36 mouse cellular contexts compared by ENCODE assay signal in the genomic region with DNA sequence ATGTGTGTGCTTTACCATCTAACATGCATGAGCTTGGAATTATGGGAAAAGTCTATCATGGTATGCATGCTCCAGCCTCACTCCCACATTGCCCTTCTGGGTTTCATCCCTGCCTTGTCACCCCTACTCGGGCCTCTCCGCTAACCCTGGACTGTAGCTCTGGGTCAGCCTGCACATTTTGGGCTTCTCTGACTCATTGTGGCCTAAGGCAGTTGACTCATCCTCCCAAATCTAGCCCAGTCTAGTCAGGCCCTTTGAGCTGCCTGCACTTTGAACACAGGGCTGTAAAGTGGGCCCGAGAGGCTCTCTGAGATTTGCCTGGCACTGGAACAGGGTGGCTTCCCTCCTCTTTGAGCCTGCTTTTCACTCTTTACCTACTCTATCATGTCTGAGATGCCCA. TPM values are rescaled to one million over a fixed set of nuclear protein-coding genes. Genes with fewer than 3 reads are reported as not detected.
A peak's percentile ranks its signal among the peaks of the same experiment; 100 is the strongest.
DNase-seq lines count a peak whose midpoint lies in the region; ATAC-seq and TF ChIP-seq lines count a peak whose summit lies in the region.
"Had no signal": no experiment of that assay in that cellular context is flagged by ENCODE, and none has a peak within 500 bp of the region (broad histone marks: within the 10 kb centered on the region; RNA-seq: fewer than 3 reads in every experiment).

No protein-coding gene starts in this region.

- no peaks in the 10 kb centered on the region for H3K4me1 ChIP-seq in hindbrain, embryonic 14.5 days (replicated peaks; ENCODE audit: control insufficient read depth, insufficient read depth, low read length)
- H3K4me1 ChIP-seq: forebrain, embryonic 10.5 days; forebrain, embryonic 15.5 days; hindbrain, embryonic 12.5 days; limb, embryonic 13.5 days; lung, embryonic 15.5 days; midbrain, embryonic 15.5 days had no signal

- no peaks in the 10 kb centered on the region for H3K27me3 ChIP-seq in C2C12 (ENCODE audit: control insufficient read depth, insufficient read depth, insufficient read length)
- no peaks in the 10 kb centered on the region for H3K27me3 ChIP-seq in hindbrain, embryonic 14.5 days (ENCODE audit: control insufficient read depth, insufficient read depth, low read length)
- H3K27me3 ChIP-seq: forebrain, embryonic 15.5 days; hindbrain, embryonic 12.5 days; limb, embryonic 13.5 days; lung, embryonic 15.5 days; midbrain, embryonic 15.5 days had no signal

- H3K9me3 ChIP-seq in hindbrain, embryonic 14.5 days (ENCODE audit: control insufficient read depth, low read length) = no peaks in the 10 kb centered on the region
- H3K9me3 ChIP-seq: forebrain, embryonic 10.5 days; forebrain, embryonic 15.5 days; G1E; hindbrain, embryonic 12.5 days; limb, embryonic 13.5 days; lung, embryonic 15.5 days; midbrain, embryonic 15.5 days had no signal

- H3K27ac ChIP-seq in hindbrain, embryonic 14.5 days = no peak overlapping the region
- H3K27ac ChIP-seq: forebrain, embryonic 10.5 days; forebrain, embryonic 15.5 days; hindbrain, embryonic 12.5 days; left cerebral cortex, adult 2 months; limb, embryonic 13.5 days; lung, embryonic 15.5 days; midbrain, embryonic 15.5 days; stomach, postnatal 0 days had no signal

- no peak overlapping the region for H3K4me2 ChIP-seq in hindbrain, embryonic 14.5 days (replicated peaks)
- H3K4me2 ChIP-seq: forebrain, embryonic 15.5 days; heart, embryonic 11.5 days; hindbrain, embryonic 12.5 days; limb, embryonic 13.5 days; liver, embryonic 11.5 days; lung, embryonic 15.5 days; midbrain, embryonic 15.5 days had no signal

- H3K9ac ChIP-seq in hindbrain, embryonic 14.5 days = no peak overlapping the region
- H3K9ac ChIP-seq: forebrain, embryonic 15.5 days; hindbrain, embryonic 12.5 days; limb, embryonic 13.5 days; lung, embryonic 15.5 days; midbrain, embryonic 15.5 days had no signal

- H3ac ChIP-seq in C2C12 (ENCODE audit: control insufficient read depth, insufficient read length, low read depth) = no peak overlapping the region

- H3K4me3 ChIP-seq in C2C12 (ENCODE audit: insufficient read depth, poor library complexity, severe bottlenecking) = no peak overlapping the region
- no peak overlapping the region for H3K4me3 ChIP-seq in hindbrain, embryonic 14.5 days (replicated peaks; ENCODE audit: low read length)
- H3K4me3 ChIP-seq: forebrain, embryonic 10.5 days; forebrain, embryonic 15.5 days; hindbrain, embryonic 12.5 days; left cerebral cortex, adult 2 months; limb, embryonic 13.5 days; lung, embryonic 15.5 days; midbrain, embryonic 15.5 days had no signal

- ATAC-seq in hindbrain, embryonic 14.5 days (ENCODE audit: low FRiP score) = no peak
- ATAC-seq: activated CD4-positive, CD25-positive, alpha-beta regulatory T cell, adult 4 months; forebrain, embryonic 15.5 days; intestine, embryonic 16.5 days; midbrain, embryonic 15.5 days had no signal

- no peak for TF ChIP-seq CTCF in C2C12 (IDR thresholded peaks at IDR 0.05; ENCODE audit: control insufficient read depth, insufficient read depth, insufficient read length)

- no peaks in the 10 kb centered on the region for H3K79me3 ChIP-seq in C2C12 (ENCODE audit: low read depth)

- DNase-seq in adrenal gland, adult 2 months = peak; percentile 53
- DNase-seq in adrenal gland, postnatal 10 days = no peak
- peak; percentile 38 for DNase-seq in adipocyte (ENCODE audit: low spot score)
- DNase-seq in fibroblast of lung, adult 2 months (ENCODE audit: low read depth) = peak; percentile 28
- DNase-seq in retina, postnatal 1 day = no peak
- no peak for DNase-seq in cerebellum, postnatal 14 days
- DNase-seq in hindbrain, embryonic 14.5 days (ENCODE audit: low spot score) = no peak
- DNase-seq: B cell, adult 2 months; cerebellum, adult 8-10 months; cerebellum, postnatal 36 days; gastrocnemius, postnatal 25 days; heart, adult 18-20 months; heart, postnatal 36 days; kidney, adult 9 months; right cerebral cortex, adult 18-20 months; spleen, adult 18-20 months; thymus, adult 18-20 months; thymus, postnatal 36 days had no signal

- no peaks in the 10 kb centered on the region for H3K79me2 ChIP-seq in C2C12 (ENCODE audit: control insufficient read depth, insufficient read depth)

- H3K36me3 ChIP-seq in C2C12 (ENCODE audit: control insufficient read depth, insufficient read depth) = no peaks in the 10 kb centered on the region
- H3K36me3 ChIP-seq in hindbrain, embryonic 14.5 days (replicated peaks; ENCODE audit: control insufficient read depth, insufficient read depth) = no peaks in the 10 kb centered on the region
- H3K36me3 ChIP-seq: forebrain, embryonic 10.5 days; forebrain, embryonic 15.5 days; G1E; hindbrain, embryonic 12.5 days; limb, embryonic 13.5 days; lung, embryonic 15.5 days; midbrain, embryonic 15.5 days had no signal

- 95% methylated on average over 3 of the region's 3 CpGs for WGBS in hindbrain, embryonic 14.5 days

TF ChIP-seq in C2C12, 6 proteins besides CTCF, POLR2A, EP300 and RAD21:
- peak; percentile 77 for TF ChIP-seq FOSL1 (IDR thresholded peaks at IDR 0.05; ENCODE audit: insufficient read depth, low read length, poor library complexity, severe bottlenecking)
- no peak for TF ChIP-seq CEBPB (IDR thresholded peaks at IDR 0.05; ENCODE audit: low read depth)
- no peak for TF ChIP-seq MYOD1 (IDR thresholded peaks at IDR 0.05; ENCODE audit: control insufficient read depth, insufficient read length, low read depth)
- TF ChIP-seq USF1 (IDR thresholded peaks at IDR 0.05; ENCODE audit: low read depth) = no peak
- no peak for TF ChIP-seq MYOG (IDR thresholded peaks at IDR 0.05; ENCODE audit: control insufficient read depth, extremely low read depth, insufficient read length)
- peak; percentile 42 for TF ChIP-seq MAX (IDR thresholded peaks at IDR 0.05)
TF ChIP-seq in C2C12: peak in this region for 2.

RNA-seq across cellular contexts. Expression of a gene that starts 3.9 kb away (rescaled TPM):
- total RNA-seq in adrenal gland, adult 2 months (2021) = under 1 TPM in 1 of 2 experiments, not detected in 1; 0.48 TPM
- 0.33 and 0.42 TPM in 2 replicates for polyA plus RNA-seq in adrenal gland, adult 2 months (2012; rRNA removed)
- under 1 TPM; 0.48 TPM for total RNA-seq in adrenal gland, postnatal 10 days (2021)
- polyA plus RNA-seq in C2C12 (2012; fragmentation: generic; extraction: Trizol) = not detected
- polyA plus RNA-seq in hindbrain, embryonic 14.5 days (2014; fragmentation: Nextera tagmentation; extraction: Ambion mirVana) = 0.37 and 0.60 TPM in 2 replicates
- total RNA-seq: left cerebral cortex, postnatal 25 days had no signal
- polyA plus RNA-seq: activated CD4-positive, CD25-positive, alpha-beta regulatory T cell, adult 4 months; stomach, postnatal 0 days had no signal

RNA-seq across cellular contexts. Expression of a gene that starts 9.6 kb away (rescaled TPM):
- total RNA-seq in adrenal gland, adult 2 months (2021) = 1 to 10 TPM; 3.4 to 5.3 TPM
- polyA plus RNA-seq in adrenal gland, adult 2 months (2012; rRNA removed) = 9.4 and 12.2 TPM in 2 replicates
- total RNA-seq in adrenal gland, postnatal 10 days (2021) = 1 to 10 TPM; 1.2 to 1.9 TPM
- not detected for polyA plus RNA-seq in C2C12 (2012; fragmentation: generic; extraction: Trizol)
- 4.0 and 4.8 TPM in 2 replicates for polyA plus RNA-seq in hindbrain, embryonic 14.5 days (2014; fragmentation: Nextera tagmentation; extraction: Ambion mirVana)
- polyA plus RNA-seq: activated CD4-positive, CD25-positive, alpha-beta regulatory T cell, adult 4 months had no signal

RNA-seq across cellular contexts. Expression of a gene that starts 39.9 kb away (rescaled TPM):
- under 1 TPM; 0.14 to 0.43 TPM for total RNA-seq in adrenal gland, adult 2 months (2021)
- polyA plus RNA-seq in adrenal gland, adult 2 months (2012; rRNA removed) = 0.10 and 0.19 TPM in 2 replicates
- total RNA-seq in adrenal gland, postnatal 10 days (2021) = under 1 TPM; 0.66 to 0.79 TPM
- polyA plus RNA-seq in C2C12 (2012; fragmentation: generic; extraction: Trizol) = not detected
- polyA plus RNA-seq in hindbrain, embryonic 14.5 days (2014; fragmentation: Nextera tagmentation; extraction: Ambion mirVana) = 0.05 and 0.18 TPM in 2 replicates
- total RNA-seq: gastrocnemius, postnatal 25 days; layer of hippocampus, postnatal 14 days had no signal
- polyA plus RNA-seq: embryonic facial prominence, embryonic 11.5 days; hindbrain, embryonic 12.5 days; neural tube, embryonic 11.5 days had no signal

RNA-seq across cellular contexts. Expression of a gene that starts 53.9 kb away (rescaled TPM):
- total RNA-seq in adrenal gland, adult 2 months (2021) = 10 to 100 TPM; 26.4 to 41.3 TPM
- polyA plus RNA-seq in adrenal gland, adult 2 months (2012; rRNA removed) = 45.1 and 55.8 TPM in 2 replicates
- 10 to 100 TPM; 31.0 to 31.3 TPM for total RNA-seq in adrenal gland, postnatal 10 days (2021)
- 24.0 TPM for polyA plus RNA-seq in C2C12 (2012; fragmentation: generic; extraction: Trizol)
- 16.4 and 16.5 TPM in 2 replicates for polyA plus RNA-seq in hindbrain, embryonic 14.5 days (2014; fragmentation: Nextera tagmentation; extraction: Ambion mirVana)

RNA-seq across cellular contexts. Expression of a gene that starts 54.0 kb away (rescaled TPM):
- total RNA-seq in adrenal gland, adult 2 months (2021) = 10 to 100 TPM; 14.6 to 19.6 TPM
- polyA plus RNA-seq in adrenal gland, adult 2 months (2012; rRNA removed) = 2.5 TPM in 2 replicates
- total RNA-seq in adrenal gland, postnatal 10 days (2021) = 10 to 100 TPM; 19.1 to 22.8 TPM
- 14.1 TPM for polyA plus RNA-seq in C2C12 (2012; fragmentation: generic; extraction: Trizol)
- polyA plus RNA-seq in hindbrain, embryonic 14.5 days (2014; fragmentation: Nextera tagmentation; extraction: Ambion mirVana) = 36.2 and 36.3 TPM in 2 replicates

Comparison
In these comparisons a context has a peak if more than half of its experiments do, and no peak if none do; other contexts are left out.
1. DNase-seq: peak in adrenal gland, adult 2 months (single experiment), adipocyte (single experiment) and fibroblast of lung, adult 2 months (single experiment); none in adrenal gland, postnatal 10 days (single experiment), retina, postnatal 1 day (single experiment), cerebellum, postnatal 14 days (0 of 2) and hindbrain, embryonic 14.5 days (single experiment).